Mouse (Mus musculus) spleen, postnatal 36 days (tissue): ENCODE measurements around the gene Cd320.
"Not testable (repeated sequence)": the region's sequence is repeated elsewhere in the genome, so short reads cannot be mapped to it uniquely, and the experiment has no call there.

ENCODE experiments used
- DNase-seq, 2 experiments: peaks; one replicate each; pipeline ENCODE4 v3.0.0; 2022; ENCODE audit warnings: low spot score in 2 of 2, mixed read lengths in 1 of 2

The Cd320 gene

GRCm38 (mm10) chr17:33842966-33843795 lies at the start of gene Cd320:
Gene Cd320, plus strand, starts transcription at chr17:33843091.
- DNase-seq: peak; percentile 88 to 90

- DNase-seq: no peak
These were observed 44.6 kb upstream of the Cd320 start for GRCm38 (mm10) chr17:33798306-33798705.

GRCm38 (mm10) chr17:33799277-33799676 lies 43.6 kb upstream of the Cd320 start:
- DNase-seq: no peak

- DNase-seq: no peak
These were observed 40.7 kb upstream of the Cd320 start for GRCm38 (mm10) chr17:33802221-33802620.

- DNase-seq: no peak
These were observed 38.7 kb upstream of the Cd320 start for GRCm38 (mm10) chr17:33804205-33804604.

GRCm38 (mm10) chr17:33804745-33805144 lies 38.1 kb upstream of the Cd320 start:
- DNase-seq: no peak

GRCm38 (mm10) chr17:33807181-33807888 lies 35.6 kb upstream of the Cd320 start:
- no peak for DNase-seq

GRCm38 (mm10) chr17:33808192-33808591 lies 34.7 kb upstream of the Cd320 start:
- no peak for DNase-seq

- peak; percentile 79 to 86 for DNase-seq
These were observed 32.4 kb upstream of the Cd320 start, which contains the start of gene Kank3 for GRCm38 (mm10) chr17:33810334-33811141. Gene Kank3, plus strand, starts transcription at chr17:33810519.

GRCm38 (mm10) chr17:33811142-33811516 lies 31.8 kb upstream of the Cd320 start:
- DNase-seq: no peak

- no peak for DNase-seq
These were observed 30.4 kb upstream of the Cd320 start for GRCm38 (mm10) chr17:33812475-33812874.

GRCm38 (mm10) chr17:33812990-33813389 lies 29.9 kb upstream of the Cd320 start:
- DNase-seq: peak in 1 of 2 experiments; percentile 12

GRCm38 (mm10) chr17:33815399-33815798 lies 27.5 kb upstream of the Cd320 start:
- DNase-seq: no peak

GRCm38 (mm10) chr17:33816612-33817011 lies 26.3 kb upstream of the Cd320 start:
- no peak for DNase-seq

GRCm38 (mm10) chr17:33817184-33817968 lies 25.5 kb upstream of the Cd320 start:
- DNase-seq: peak; percentile 90 to 91

GRCm38 (mm10) chr17:33817969-33818643 lies 24.8 kb upstream of the Cd320 start:
- DNase-seq: no peak

- no peak for DNase-seq
These were observed 20.4 kb upstream of the Cd320 start for GRCm38 (mm10) chr17:33822436-33822959.

GRCm38 (mm10) chr17:33823171-33823570 lies 19.7 kb upstream of the Cd320 start:
- DNase-seq: not testable (repeated sequence)

- peak; percentile 97 for DNase-seq
These were observed 18.6 kb upstream of the Cd320 start, which contains the start of the genes Rps28 and Ndufa7 for GRCm38 (mm10) chr17:33824084-33824996. Gene Rps28, minus strand, starts transcription at chr17:33824562. Gene Ndufa7, plus strand, starts transcription at chr17:33824572.
